Mouse (Mus musculus) limb, embryonic 10.5 days (tissue): ENCODE results near the gene Arid3c. TPM values are rescaled to one million over a fixed set of nuclear protein-coding genes. Genes with fewer than 3 reads are reported as not detected.

Experiments
- DNase-seq: peaks from one replicate; pipeline ENCODE4 v3.0.0-alpha.2; 2017; ENCODE audit warnings: low spot score
- H3K27ac ChIP-seq: fragments of 300-500 bp; sonication (generic); 2 replicates; pipeline ENCODE4 v1.5.1; 2016; ENCODE audit warnings: mild to moderate bottlenecking
- H3K27me3 ChIP-seq: fragments of 300-500 bp; sonication (generic); 2 replicates; pipeline ENCODE4 v1.6.1; 2016; ENCODE audit warnings: low read depth, mild to moderate bottlenecking; ENCODE audit not compliant: poor library complexity, severe bottlenecking
- H3K36me3 ChIP-seq: fragments of 300-500 bp; sonication (generic); 2 replicates; pipeline ENCODE4 v1.6.1; 2016; ENCODE audit warnings: mild to moderate bottlenecking, moderate library complexity
- H3K4me1 ChIP-seq: fragments of 300-500 bp; sonication (generic); 2 replicates; pipeline ENCODE4 v1.6.1; 2016
- H3K4me3 ChIP-seq: fragments of 300-500 bp; sonication (generic); 2 replicates; pipeline ENCODE4 v1.5.1; 2016; ENCODE audit warnings: mild to moderate bottlenecking, moderate library complexity
- H3K9me3 ChIP-seq: fragments of 300-500 bp; sonication (generic); replicated peaks from 2 replicates; pipeline ENCODE4 v1.6.1; 2016; ENCODE audit warnings: mild to moderate bottlenecking
- WGBS: fragments of 180-500 bp; shearing (Covaris S2); methylation state at CpG from one replicate; pipeline ENCODE4 v1.1.7; 2016; 5-methylcytosine and 5-hydroxymethylcytosine counted together
- polyA plus RNA-seq: library from polyadenylated mRNA; unstranded; fragments of >200 nt; fragmentation: Nextera tagmentation; extraction: Ambion mirVana; gene quantifications from 2 replicates; pipeline ENCODE4 v1.2.1, GENCODE M21; 2016

Arid3c gene
- polyA plus RNA-seq, 1 experiment from 2014 or later = not detected

GRCm38 (mm10) chr4:41759656-41760287 lies 28.8 kb upstream of the Arid3c start:
- Histone ChIP-seq H3K27ac (peak overlapping the region; percentile 90), H3K4me3 (peak overlapping the region; percentile 64), H3K4me1 (peaks cover 67% of the 10 kb centered on the region), H3K36me3 (peaks cover 27% of the 10 kb centered on the region), H3K9me3 (no peaks in the 10 kb centered on the region), H3K27me3 (no peaks in the 10 kb centered on the region)
- DNase-seq = no peak
- WGBS = 32% methylated on average over 6 of the region's 6 CpGs

DNA sequence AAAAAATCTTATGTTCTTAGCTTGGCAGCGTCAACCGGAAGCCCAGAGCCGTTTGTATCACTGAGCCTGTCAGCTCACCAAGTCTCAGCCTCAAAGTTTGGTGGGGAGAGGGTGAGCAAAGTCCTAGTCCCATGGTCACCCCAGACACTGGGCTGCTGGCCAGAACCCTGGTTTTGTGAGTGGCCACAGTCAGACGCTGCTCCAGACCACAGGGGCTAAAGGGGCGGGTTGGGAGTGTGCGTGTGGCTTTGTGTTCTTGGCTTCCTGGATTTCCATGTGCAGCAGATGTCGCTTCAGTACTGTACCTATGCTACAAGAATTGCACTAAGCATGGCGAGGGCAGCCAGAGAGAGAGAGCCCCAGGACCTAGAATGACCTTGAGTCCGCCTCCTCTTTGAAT lies 28.3 kb upstream of the Arid3c start:
- Histone ChIP-seq H3K27me3 (no peaks in the 10 kb centered on the region), H3K9me3 (no peaks in the 10 kb centered on the region), H3K4me1 (peaks cover 69% of the 10 kb centered on the region), H3K27ac (peak overlapping the region; percentile 90), H3K4me3 (no peak overlapping the region), H3K36me3 (peaks cover 26% of the 10 kb centered on the region)
- DNase-seq = no peak
- WGBS = 93% methylated on average over 9 of the region's 9 CpGs

GRCm38 (mm10) chr4:41758701-41759100 lies 27.8 kb upstream of the Arid3c start:
- Histone ChIP-seq H3K4me3 (no peak overlapping the region), H3K27ac (no peak overlapping the region), H3K36me3 (peaks cover 26% of the 10 kb centered on the region), H3K4me1 (peaks cover 67% of the 10 kb centered on the region), H3K27me3 (no peaks in the 10 kb centered on the region), H3K9me3 (no peaks in the 10 kb centered on the region)
- no peak for DNase-seq
- WGBS = 88% methylated on average over 4 of the region's 4 CpGs

GRCm38 (mm10) chr4:41758021-41758420 lies 27.1 kb upstream of the Arid3c start:
- no peak for DNase-seq
- Histone ChIP-seq H3K27me3 (no peaks in the 10 kb centered on the region), H3K9me3 (no peaks in the 10 kb centered on the region), H3K4me1 (peaks cover 60% of the 10 kb centered on the region), H3K36me3 (peaks cover 26% of the 10 kb centered on the region), H3K4me3 (no peak overlapping the region), H3K27ac (no peak overlapping the region)
- WGBS = 68% methylated on average over 11 of the region's 11 CpGs

DNA sequence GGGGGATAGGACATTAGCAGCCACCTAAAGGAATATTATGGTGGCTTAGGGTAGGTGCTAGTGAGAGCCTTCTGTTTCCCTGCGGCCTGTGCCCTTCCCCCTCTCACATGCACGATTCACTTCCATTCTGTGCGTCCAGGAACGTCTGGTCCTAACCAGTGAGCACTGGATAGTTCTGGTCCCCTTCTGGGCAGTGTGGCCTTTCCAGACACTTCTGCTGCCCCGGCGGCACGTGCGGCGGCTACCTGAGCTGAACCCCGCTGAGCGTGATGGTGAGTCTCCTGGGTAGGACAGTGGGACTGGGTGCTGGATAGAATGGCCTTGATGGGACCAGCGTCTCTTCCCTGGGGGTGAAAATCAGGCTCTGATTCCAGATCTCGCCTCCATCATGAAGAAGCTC lies 26.4 kb upstream of the Arid3c start:
- H3K4me3 ChIP-seq = no peak overlapping the region
- H3K4me1 ChIP-seq = peaks cover 53% of the 10 kb centered on the region
- peaks cover 26% of the 10 kb centered on the region for H3K36me3 ChIP-seq
- H3K27me3 ChIP-seq = no peaks in the 10 kb centered on the region
- WGBS = 93% methylated on average over 13 of the region's 13 CpGs
- peak; percentile 30 for DNase-seq
- H3K9me3 ChIP-seq = no peaks in the 10 kb centered on the region
- no peak overlapping the region for H3K27ac ChIP-seq

DNA sequence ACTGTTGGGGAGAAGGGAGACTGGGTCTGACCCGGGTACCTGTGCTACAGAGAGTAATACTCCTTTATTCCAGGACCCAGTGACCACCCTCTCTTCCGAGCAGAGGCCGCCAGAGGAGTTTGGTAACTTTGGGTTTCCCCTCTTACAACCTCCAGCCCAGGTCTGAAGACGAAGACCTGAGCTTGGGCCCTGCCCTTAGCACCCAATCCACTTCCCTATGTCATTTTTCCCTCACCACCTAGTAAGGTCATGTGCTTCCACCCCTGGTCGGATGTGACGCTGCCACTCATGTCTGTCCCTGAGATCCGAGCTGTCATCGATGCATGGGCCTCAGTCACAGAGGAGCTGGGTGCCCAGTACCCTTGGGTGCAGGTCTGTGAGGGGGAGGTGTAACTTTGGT lies 25.5 kb upstream of the Arid3c start:
- peak overlapping the region; percentile 85 for H3K4me3 ChIP-seq
- peaks cover 26% of the 10 kb centered on the region for H3K36me3 ChIP-seq
- H3K27me3 ChIP-seq = no peaks in the 10 kb centered on the region
- 78% methylated on average over 8 of the region's 8 CpGs for WGBS
- H3K9me3 ChIP-seq = no peaks in the 10 kb centered on the region
- peaks cover 44% of the 10 kb centered on the region for H3K4me1 ChIP-seq
- DNase-seq = no peak
- peak overlapping the region; percentile 89 for H3K27ac ChIP-seq

- Histone ChIP-seq H3K4me3 (peak within 1 kb of the TSS; percentile 85), H3K9me3 (no peaks in the 10 kb centered on the region), H3K27me3 (no peaks in the 10 kb centered on the region), H3K4me1 (peaks cover 36% of the 10 kb centered on the region), H3K27ac (peak within 1 kb of the TSS; percentile 89), H3K36me3 (peaks cover 26% of the 10 kb centered on the region)
- under 1% methylated on average over 57 of the region's 57 CpGs for WGBS
- DNase-seq = peak; percentile 91
Measured at GRCm38 (mm10) chr4:41755338-41756305, 24.7 kb upstream of the Arid3c start, which contains the start of gene Sigmar1. Sigmar1 (minus strand) TSS chr4:41756157.

GRCm38 (mm10) chr4:41754797-41755337 lies 23.9 kb upstream of the Arid3c start, which contains the start of gene Galt:
Galt (plus strand) TSS chr4:41755228.
- WGBS = 13% methylated on average over 14 of the region's 14 CpGs
- Histone ChIP-seq H3K36me3 (peaks cover 26% of the 10 kb centered on the region), H3K27me3 (no peaks in the 10 kb centered on the region), H3K27ac (peak within 1 kb of the TSS; percentile 89), H3K4me3 (peak within 1 kb of the TSS; percentile 85), H3K4me1 (peaks cover 29% of the 10 kb centered on the region), H3K9me3 (no peaks in the 10 kb centered on the region)
- no peak for DNase-seq

DNA sequence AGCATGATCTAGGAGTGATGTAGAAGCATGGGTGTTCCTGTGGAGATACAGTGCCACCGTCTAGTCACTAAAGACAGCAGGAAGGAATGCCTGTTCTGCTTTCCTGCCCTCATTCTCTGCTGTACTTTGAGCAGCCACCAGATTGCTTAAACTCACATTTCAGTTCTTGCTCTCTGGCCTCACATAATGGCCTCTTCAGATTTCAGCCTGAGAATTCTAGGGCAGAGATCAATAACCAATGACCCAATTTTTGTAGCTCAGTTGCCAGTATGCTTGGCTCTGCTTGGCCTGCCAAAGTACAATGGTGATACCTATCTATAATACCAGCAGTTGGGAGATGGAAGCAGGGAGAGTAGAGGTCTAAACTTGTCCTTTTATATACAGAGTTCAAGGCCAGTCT lies 14.1 kb upstream of the Arid3c start:
- H3K4me1 ChIP-seq = peaks cover 17% of the 10 kb centered on the region
- peaks cover 10% of the 10 kb centered on the region; the same call in 1 of the 2 replicates for H3K9me3 ChIP-seq
- H3K4me3 ChIP-seq = no peak overlapping the region
- 73% methylated on average over 1 of the region's 1 CpGs for WGBS
- H3K27me3 ChIP-seq = no peaks in the 10 kb centered on the region
- H3K27ac ChIP-seq = no peak overlapping the region
- DNase-seq = no peak
- no peaks in the 10 kb centered on the region for H3K36me3 ChIP-seq

- H3K4me3 ChIP-seq = no peak overlapping the region
- H3K27ac ChIP-seq = no peak overlapping the region
- DNase-seq = no peak
- peaks cover 4% of the 10 kb centered on the region for H3K36me3 ChIP-seq
- peaks cover 26% of the 10 kb centered on the region for H3K4me1 ChIP-seq
- WGBS = 80% methylated on average over 2 of the region's 2 CpGs
- peaks cover 10% of the 10 kb centered on the region; the same call in 1 of the 2 replicates for H3K9me3 ChIP-seq
- no peaks in the 10 kb centered on the region for H3K27me3 ChIP-seq
Measured at GRCm38 (mm10) chr4:41744131-41744530, 13.2 kb upstream of the Arid3c start.

DNA sequence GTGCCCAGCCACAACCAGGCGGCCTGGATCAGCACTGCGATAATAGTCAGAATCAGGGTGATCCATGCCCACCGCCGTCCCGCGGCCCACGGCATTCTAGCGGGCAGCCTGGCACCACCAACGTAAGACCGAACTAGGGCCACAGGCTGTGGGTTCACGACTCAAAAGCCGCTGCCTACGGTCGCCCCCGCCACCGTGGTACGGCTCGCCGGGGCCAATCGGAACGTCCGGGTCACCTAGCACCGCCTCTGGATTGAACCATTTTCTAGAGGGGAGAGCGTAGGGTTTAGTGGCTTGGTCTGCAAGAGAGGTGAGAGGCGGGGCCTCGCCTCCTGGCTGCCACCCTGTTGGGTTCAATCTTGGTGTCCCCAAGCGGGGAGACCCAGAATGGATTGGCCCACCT lies 10.2 kb upstream of the Arid3c start:
- Histone ChIP-seq H3K36me3 (peaks cover 16% of the 10 kb centered on the region), H3K27ac (peak overlapping the region; percentile 88), H3K9me3 (peaks cover 4% of the 10 kb centered on the region; the same call in 1 of the 2 replicates), H3K4me3 (peak overlapping the region; percentile 75), H3K4me1 (peaks cover 39% of the 10 kb centered on the region), H3K27me3 (no peaks in the 10 kb centered on the region)
- WGBS = under 1% methylated on average over 27 of the region's 27 CpGs
- peak; percentile 92 for DNase-seq

GRCm38 (mm10) chr4:41740380-41741157 lies 9.6 kb upstream of the Arid3c start:
- Histone ChIP-seq H3K4me3 (peak overlapping the region; percentile 75), H3K27me3 (no peaks in the 10 kb centered on the region), H3K27ac (peak overlapping the region; percentile 88), H3K9me3 (no peaks in the 10 kb centered on the region; the same call in 1 of the 2 replicates), H3K4me1 (peaks cover 39% of the 10 kb centered on the region), H3K36me3 (peaks cover 16% of the 10 kb centered on the region)
- DNase-seq = no peak
- WGBS = 1% methylated on average over 48 of the region's 48 CpGs
